Mouse (Mus musculus) liver, embryonic 11.5 days (tissue): ENCODE data around the gene Gm20696. TPM values are rescaled to one million over a fixed set of nuclear protein-coding genes. Genes with fewer than 3 reads are reported as not detected.

Source experiments
- ATAC-seq: fragments of 200-750 bp; cut with Nextera tagmentation; replicated peaks from 2 replicates; pipeline ENCODE4 v1.8.0; 2017; ENCODE audit warnings: moderate number of reproducible peaks, mild to moderate bottlenecking, moderate TSS enrichment, moderate library complexity; ENCODE audit not compliant: low FRiP score
- DNase-seq: peaks from one replicate; pipeline ENCODE4 v3.0.0-alpha.2; 2017; ENCODE audit warnings: low spot score
- H3K27ac ChIP-seq: fragments of 300-500 bp; sonication (generic); 2 replicates; pipeline ENCODE4 v1.5.1; 2014; ENCODE audit warnings: mild to moderate bottlenecking, low read depth, low read length, control low read depth
- H3K27me3 ChIP-seq: fragments of 300-500 bp; sonication (generic); replicated peaks from 2 replicates; pipeline ENCODE4 v1.6.1; 2014; ENCODE audit warnings: low read length, mixed read lengths; ENCODE audit not compliant: control insufficient read depth, insufficient read depth
- H3K36me3 ChIP-seq: fragments of 300-500 bp; sonication (generic); 2 replicates; pipeline ENCODE4 v1.6.1; 2014; ENCODE audit warnings: mild to moderate bottlenecking, low read length, moderate library complexity, mixed read lengths; ENCODE audit not compliant: control insufficient read depth, insufficient read depth
- H3K4me1 ChIP-seq: fragments of 300-500 bp; sonication (generic); replicated peaks from 2 replicates; pipeline ENCODE4 v1.6.1; 2014; ENCODE audit warnings: low read length, mixed read lengths; ENCODE audit not compliant: control insufficient read depth, insufficient read depth
- H3K4me2 ChIP-seq: fragments of 300-500 bp; sonication (generic); 2 replicates; pipeline ENCODE4 v1.6.1; 2014; ENCODE audit warnings: mild to moderate bottlenecking, control low read depth, moderate library complexity
- H3K4me3 ChIP-seq: fragments of 300-500 bp; sonication (generic); 2 replicates; pipeline ENCODE4 v1.5.1; 2014; ENCODE audit warnings: low read depth, low read length, control low read depth
- H3K9ac ChIP-seq: fragments of 300-500 bp; sonication (generic); 2 replicates; pipeline ENCODE4 v1.6.1; 2014; ENCODE audit warnings: low read depth, low read length, control low read depth
- H3K9me3 ChIP-seq: fragments of 300-500 bp; sonication (generic); 2 replicates; pipeline ENCODE4 v1.6.1; 2016; ENCODE audit warnings: low read length, inconsistent platforms, mixed read lengths; ENCODE audit not compliant: control insufficient read depth
- WGBS: fragments of 180-500 bp; shearing (Covaris S2); extraction: QIAGEN DNeasy Blood & Tissue Kit; methylation state at CpG from one replicate; pipeline ENCODE4 v1.1.7; 2014; 5-methylcytosine and 5-hydroxymethylcytosine counted together
- polyA plus RNA-seq: library from polyadenylated mRNA; unstranded; fragments of >200 nt; fragmentation: Nextera tagmentation; extraction: Ambion mirVana; gene quantifications from 2 replicates; pipeline ENCODE4 v1.2.1, GENCODE M21; 2014

Gene Gm20696
- polyA plus RNA-seq, 1 experiment from 2014 or later = 2.4 TPM

GRCm38 (mm10) chr6:99623641-99624040 lies 43.0 kb downstream of the Gm20696 start:
- no peak overlapping the region for H3K4me2 ChIP-seq
- no peaks in the 10 kb centered on the region for H3K36me3 ChIP-seq
- H3K9me3 ChIP-seq = no peaks in the 10 kb centered on the region
- no peaks in the 10 kb centered on the region for H3K27me3 ChIP-seq
- no peaks in the 10 kb centered on the region for H3K4me1 ChIP-seq
- no peak for DNase-seq
- H3K4me3 ChIP-seq = no peak overlapping the region
- H3K27ac ChIP-seq = no peak overlapping the region
- 27% methylated on average over 6 of the region's 6 CpGs for WGBS
- no peak overlapping the region for H3K9ac ChIP-seq
- ATAC-seq = no peak

DNA sequence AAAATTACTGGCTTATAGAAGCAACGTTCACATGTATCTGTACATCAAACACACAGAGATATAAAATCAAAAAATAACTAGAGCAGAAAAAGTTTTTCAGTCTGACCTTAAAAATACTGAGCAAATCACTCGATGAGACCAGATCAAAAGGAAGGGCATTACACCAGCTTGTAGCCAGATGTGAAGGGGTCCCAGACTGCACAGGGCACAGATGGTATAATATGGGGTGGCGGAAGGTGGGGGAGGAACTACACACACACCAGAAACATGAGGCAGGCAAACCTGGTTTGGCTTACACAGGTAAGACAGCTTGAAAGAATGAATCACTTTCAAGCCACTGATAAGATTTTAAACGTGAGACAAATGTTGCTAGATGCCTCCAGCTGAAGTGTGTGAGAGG lies 45.4 kb downstream of the Gm20696 start:
- no peak overlapping the region for H3K9ac ChIP-seq
- no peaks in the 10 kb centered on the region for H3K36me3 ChIP-seq
- no peaks in the 10 kb centered on the region for H3K4me1 ChIP-seq
- H3K4me3 ChIP-seq = no peak overlapping the region
- WGBS = 67% methylated on average over 4 of the region's 4 CpGs
- DNase-seq (no peak), ATAC-seq (no peak)
- H3K9me3 ChIP-seq = no peaks in the 10 kb centered on the region
- H3K27ac ChIP-seq = no peak overlapping the region
- H3K27me3 ChIP-seq = no peaks in the 10 kb centered on the region
- H3K4me2 ChIP-seq = no peak overlapping the region

DNA sequence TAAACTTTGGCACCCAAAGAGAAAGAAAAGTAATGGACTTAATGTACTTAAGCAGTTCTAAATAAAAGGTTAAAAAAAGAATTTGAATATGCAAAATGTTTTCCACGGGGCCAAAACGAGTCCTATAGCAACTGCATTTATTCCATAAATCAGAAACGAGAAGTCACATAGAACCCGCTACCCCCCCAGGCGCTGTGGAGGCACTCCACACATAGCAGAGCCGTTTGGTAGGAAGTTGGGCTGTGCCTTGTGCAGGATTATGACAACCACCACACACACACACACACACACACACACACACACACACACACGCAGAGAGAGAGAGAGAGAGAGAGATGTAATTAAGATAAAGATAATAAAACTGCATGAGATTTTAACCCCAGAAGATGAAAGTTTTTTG lies 46.1 kb downstream of the Gm20696 start:
- Histone ChIP-seq H3K27me3 (no peaks in the 10 kb centered on the region), H3K9me3 (no peaks in the 10 kb centered on the region), H3K27ac (no peak overlapping the region), H3K36me3 (no peaks in the 10 kb centered on the region), H3K4me3 (no peak overlapping the region), H3K4me1 (no peaks in the 10 kb centered on the region), H3K4me2 (no peak overlapping the region), H3K9ac (no peak overlapping the region)
- DNase-seq (no peak), ATAC-seq (no peak)
- 72% methylated on average over 7 of the region's 7 CpGs for WGBS

DNA sequence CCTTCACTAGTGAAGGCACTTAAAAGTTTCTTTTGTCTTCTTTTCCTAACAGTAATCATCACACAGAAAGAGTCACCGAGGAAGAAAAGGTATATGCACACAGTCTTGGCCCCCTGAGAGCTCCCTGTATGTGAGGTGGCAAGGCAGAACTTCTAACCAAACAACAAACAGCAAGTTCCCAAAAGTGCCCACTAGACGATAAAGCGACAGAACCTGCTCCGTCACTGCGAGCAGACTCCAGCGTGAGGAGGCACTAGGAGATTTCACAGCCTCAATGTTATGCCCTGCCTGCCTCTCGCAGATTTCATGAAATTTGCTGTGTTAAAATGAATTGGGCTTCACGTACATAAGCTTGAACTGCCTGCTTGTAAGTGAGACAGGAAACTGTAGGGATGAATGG lies 46.6 kb downstream of the Gm20696 start:
- Histone ChIP-seq H3K9ac (no peak overlapping the region), H3K27me3 (no peaks in the 10 kb centered on the region), H3K9me3 (no peaks in the 10 kb centered on the region), H3K4me1 (no peaks in the 10 kb centered on the region), H3K27ac (no peak overlapping the region), H3K4me3 (no peak overlapping the region), H3K4me2 (no peak overlapping the region), H3K36me3 (no peaks in the 10 kb centered on the region)
- ATAC-seq = no peak
- 65% methylated on average over 8 of the region's 8 CpGs for WGBS
- DNase-seq = no peak

DNA sequence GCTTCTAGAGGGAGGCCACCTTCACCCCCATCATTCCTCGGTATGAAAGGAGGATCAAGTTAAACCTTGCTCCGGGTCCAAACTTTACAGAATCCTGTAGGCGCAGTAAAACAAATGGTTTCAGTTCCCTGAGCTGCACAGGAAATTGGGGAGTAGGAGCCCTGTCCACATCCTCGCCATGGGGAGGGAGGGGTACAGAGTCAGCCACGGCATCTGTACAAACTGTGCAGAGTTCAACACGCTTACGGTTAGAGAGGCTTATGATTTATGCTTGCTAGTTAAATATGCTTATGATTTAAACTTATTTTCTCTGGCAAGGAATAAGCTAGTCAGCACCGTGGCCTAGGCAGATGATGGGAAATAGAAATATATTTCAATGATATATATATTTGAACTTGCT lies 47.1 kb downstream of the Gm20696 start:
- Histone ChIP-seq H3K4me2 (no peak overlapping the region), H3K9ac (no peak overlapping the region), H3K4me3 (no peak overlapping the region), H3K27me3 (no peaks in the 10 kb centered on the region), H3K27ac (no peak overlapping the region), H3K36me3 (no peaks in the 10 kb centered on the region), H3K4me1 (no peaks in the 10 kb centered on the region), H3K9me3 (no peaks in the 10 kb centered on the region)
- DNase-seq = no peak
- 59% methylated on average over 8 of the region's 8 CpGs for WGBS
- ATAC-seq = no peak

GRCm38 (mm10) chr6:99617867-99618266 lies 48.7 kb downstream of the Gm20696 start:
- Histone ChIP-seq H3K27ac (no peak overlapping the region), H3K27me3 (no peaks in the 10 kb centered on the region), H3K4me1 (no peaks in the 10 kb centered on the region), H3K4me2 (no peak overlapping the region), H3K9me3 (no peaks in the 10 kb centered on the region), H3K4me3 (no peak overlapping the region), H3K36me3 (no peaks in the 10 kb centered on the region), H3K9ac (no peak overlapping the region)
- 76% methylated on average over 7 of the region's 7 CpGs for WGBS
- no peak for ATAC-seq
- no peak for DNase-seq

- H3K27me3 ChIP-seq = no peaks in the 10 kb centered on the region
- no peaks in the 10 kb centered on the region for H3K9me3 ChIP-seq
- no peaks in the 10 kb centered on the region for H3K4me1 ChIP-seq
- H3K4me2 ChIP-seq = no peak overlapping the region
- H3K4me3 ChIP-seq = no peak overlapping the region
- no peak for ATAC-seq
- H3K27ac ChIP-seq = no peak overlapping the region
- H3K36me3 ChIP-seq = no peaks in the 10 kb centered on the region
- DNase-seq = no peak
- 82% methylated on average over 1 of the region's 1 CpGs for WGBS
- no peak overlapping the region for H3K9ac ChIP-seq
Measured at GRCm38 (mm10) chr6:99617415-99617814, 49.2 kb downstream of the Gm20696 start.

DNA sequence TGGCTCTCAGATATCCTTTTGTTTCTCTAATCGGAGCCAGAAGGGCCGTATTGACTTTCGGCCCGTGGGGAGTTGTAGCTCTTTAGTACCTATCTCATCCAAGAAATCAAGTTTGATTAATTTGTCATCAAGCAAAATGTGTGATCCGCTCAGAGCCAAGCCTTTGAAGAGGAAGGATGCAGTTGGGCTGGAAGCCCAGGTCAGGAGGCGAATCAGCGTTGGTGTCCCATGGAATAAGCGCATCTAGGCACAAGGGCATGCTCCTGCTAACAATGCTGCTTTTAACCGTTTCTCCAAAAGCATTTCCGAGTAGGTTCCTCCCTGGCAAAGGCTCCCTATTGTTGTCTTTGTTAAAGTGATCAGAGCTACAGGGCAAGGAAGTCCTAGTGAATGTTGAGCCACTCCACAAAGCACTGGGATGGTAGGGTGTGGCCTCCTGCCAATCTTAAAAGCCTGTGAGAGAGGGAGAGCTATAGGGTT lies 51.3 kb downstream of the Gm20696 start:
- Histone ChIP-seq H3K27me3 (no peaks in the 10 kb centered on the region), H3K27ac (no peak overlapping the region), H3K9ac (no peak overlapping the region), H3K36me3 (no peaks in the 10 kb centered on the region), H3K9me3 (no peaks in the 10 kb centered on the region), H3K4me3 (no peak overlapping the region), H3K4me2 (no peak overlapping the region), H3K4me1 (no peaks in the 10 kb centered on the region)
- DNase-seq (no peak), ATAC-seq (no peak)
- WGBS = 60% methylated on average over 10 of the region's 10 CpGs

GRCm38 (mm10) chr6:99614566-99615271 lies 51.9 kb downstream of the Gm20696 start:
- H3K36me3 ChIP-seq = no peaks in the 10 kb centered on the region
- H3K27me3 ChIP-seq = no peaks in the 10 kb centered on the region
- no peak overlapping the region for H3K4me2 ChIP-seq
- WGBS = 69% methylated on average over 17 of the region's 17 CpGs
- no peak overlapping the region for H3K9ac ChIP-seq
- no peaks in the 10 kb centered on the region for H3K9me3 ChIP-seq
- no peak overlapping the region for H3K4me3 ChIP-seq
- no peak overlapping the region for H3K27ac ChIP-seq
- no peak for DNase-seq
- no peaks in the 10 kb centered on the region for H3K4me1 ChIP-seq
- no peak for ATAC-seq
